Mouse (Mus musculus) midbrain, embryonic 16.5 days (tissue): ENCODE data around the gene Fpgs. TPM values are rescaled to one million over a fixed set of nuclear protein-coding genes. Genes with fewer than 3 reads are reported as not detected.

Experiments used
- ATAC-seq: fragments of 200-750 bp; cut with Nextera tagmentation; 2 replicates; pipeline ENCODE4 v1.8.0; 2017; ENCODE audit warnings: moderate TSS enrichment
- H3K27ac ChIP-seq: fragments of 300-500 bp; sonication (generic); 2 replicates; pipeline ENCODE4 v1.5.1; 2014; ENCODE audit warnings: mild to moderate bottlenecking, low read length, mixed read lengths
- H3K27me3 ChIP-seq: fragments of 300-500 bp; sonication (generic); 2 replicates; pipeline ENCODE4 v1.6.1; 2014; ENCODE audit warnings: low read depth, low read length, mixed read lengths; ENCODE audit not compliant: control insufficient read depth, insufficient read depth
- H3K36me3 ChIP-seq: fragments of 300-500 bp; sonication (generic); 2 replicates; pipeline ENCODE4 v1.6.1; 2014; ENCODE audit warnings: mild to moderate bottlenecking, low read length, moderate library complexity, mixed read lengths; ENCODE audit not compliant: control insufficient read depth, insufficient read depth
- H3K4me1 ChIP-seq: fragments of 300-500 bp; sonication (generic); 2 replicates; pipeline ENCODE4 v1.6.1; 2014; ENCODE audit warnings: mild to moderate bottlenecking, low read length, mixed read lengths; ENCODE audit not compliant: control insufficient read depth, insufficient read depth
- H3K4me2 ChIP-seq: fragments of 300-500 bp; sonication (generic); 2 replicates; pipeline ENCODE4 v1.6.1; 2014; ENCODE audit warnings: mild to moderate bottlenecking, low read length, mixed read lengths
- H3K4me3 ChIP-seq: fragments of 300-500 bp; sonication (generic); 2 replicates; pipeline ENCODE4 v1.5.1; 2014; ENCODE audit warnings: low read depth, mild to moderate bottlenecking, low read length, moderate library complexity, mixed read lengths
- H3K9ac ChIP-seq: fragments of 300-500 bp; sonication (generic); 2 replicates; pipeline ENCODE4 v1.6.1; 2014; ENCODE audit warnings: low read depth, low read length, mixed read lengths
- H3K9me3 ChIP-seq: fragments of 300-500 bp; sonication (generic); replicated peaks from 2 replicates; pipeline ENCODE4 v1.6.1; 2014; ENCODE audit warnings: mild to moderate bottlenecking, low read length, mixed read lengths; ENCODE audit not compliant: control insufficient read depth, poor library complexity, severe bottlenecking
- WGBS: fragments of 180-500 bp; shearing (Covaris S2); extraction: QIAGEN DNeasy Blood & Tissue Kit; methylation state at CpG from one replicate; pipeline ENCODE4 v1.1.7; 2014; 5-methylcytosine and 5-hydroxymethylcytosine counted together
- polyA plus RNA-seq: library from polyadenylated mRNA; unstranded; fragments of >200 nt; fragmentation: Nextera tagmentation; extraction: Ambion mirVana; gene quantifications from 2 replicates; pipeline ENCODE4 v1.2.1, GENCODE M21; 2015

Gene Fpgs
- polyA plus RNA-seq, 1 experiment from 2014 or later, result 23.5 TPM

DNA sequence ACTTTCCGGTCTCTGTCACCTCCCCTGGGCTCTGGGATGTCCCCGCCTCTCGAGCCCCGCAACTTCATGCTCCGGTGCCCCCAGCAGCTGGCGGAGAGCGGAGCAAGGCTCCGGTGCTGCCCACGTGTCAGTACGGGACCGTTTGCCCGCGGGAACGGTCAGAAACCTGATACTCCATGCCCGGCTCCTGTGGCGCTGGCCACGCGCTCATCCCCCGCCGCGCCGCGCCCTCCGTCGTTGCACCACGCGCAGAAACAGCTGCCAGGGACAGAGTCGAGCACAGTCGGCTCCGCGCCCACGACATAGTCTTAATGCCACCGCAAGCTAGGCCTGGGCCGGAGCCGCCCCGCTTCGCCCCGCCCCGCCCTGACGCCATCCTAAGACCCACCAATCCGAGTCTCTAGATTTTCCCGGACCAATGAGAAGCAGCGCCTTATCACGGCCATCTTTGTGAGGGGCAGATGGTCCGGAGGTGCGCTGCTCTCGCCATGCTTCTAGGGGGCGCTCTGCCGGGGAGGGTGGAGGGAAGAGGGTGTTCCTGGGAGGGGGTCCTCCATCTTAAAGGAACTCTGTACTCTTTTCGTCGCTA, 10.0 kb downstream of the Fpgs start:
- Histone ChIP-seq H3K27ac (peak overlapping the region; percentile 82), H3K4me3 (peak overlapping the region; percentile 81), H3K9ac (peak overlapping the region; percentile 93), H3K36me3 (no peaks in the 10 kb centered on the region), H3K27me3 (no peaks in the 10 kb centered on the region), H3K4me1 (peaks cover 7% of the 10 kb centered on the region), H3K4me2 (peak overlapping the region; percentile 82), H3K9me3 (no peaks in the 10 kb centered on the region)
- ATAC-seq, result peak; percentile 98
- under 1% methylated on average over 51 of the region's 51 CpGs for WGBS

DNA sequence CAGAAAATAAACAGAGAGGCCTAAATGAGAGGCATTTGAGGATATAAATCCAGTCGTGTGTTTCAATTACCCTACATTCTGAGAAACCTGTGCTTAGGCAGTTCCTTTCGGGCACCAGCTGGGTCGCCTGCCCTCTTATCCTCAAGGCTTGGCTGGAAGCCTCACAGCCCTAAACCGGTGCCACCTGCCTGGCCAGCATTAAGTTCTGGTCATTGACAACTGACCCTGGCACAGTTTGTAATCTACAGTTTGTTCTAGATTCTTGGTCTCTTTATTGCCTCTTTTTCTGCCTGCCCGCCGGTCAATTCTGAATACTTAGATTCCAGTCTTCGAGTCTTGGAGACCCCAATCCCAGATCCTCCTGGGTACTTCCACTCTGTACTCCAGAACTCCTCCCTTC, 10.7 kb downstream of the Fpgs start:
- peaks cover 7% of the 10 kb centered on the region for H3K4me1 ChIP-seq
- H3K9ac ChIP-seq, result peak overlapping the region; percentile 93
- no peaks in the 10 kb centered on the region for H3K27me3 ChIP-seq
- H3K36me3 ChIP-seq, result no peaks in the 10 kb centered on the region
- 18% methylated on average over 7 of the region's 7 CpGs for WGBS
- peak overlapping the region; percentile 81 for H3K4me3 ChIP-seq
- H3K27ac ChIP-seq, result 0 out of 2 replicates have a peak overlapping the region, but pooled peaks have one; percentile 82
- H3K4me2 ChIP-seq, result peak overlapping the region; percentile 82
- no peak for ATAC-seq
- H3K9me3 ChIP-seq, result no peaks in the 10 kb centered on the region

DNA sequence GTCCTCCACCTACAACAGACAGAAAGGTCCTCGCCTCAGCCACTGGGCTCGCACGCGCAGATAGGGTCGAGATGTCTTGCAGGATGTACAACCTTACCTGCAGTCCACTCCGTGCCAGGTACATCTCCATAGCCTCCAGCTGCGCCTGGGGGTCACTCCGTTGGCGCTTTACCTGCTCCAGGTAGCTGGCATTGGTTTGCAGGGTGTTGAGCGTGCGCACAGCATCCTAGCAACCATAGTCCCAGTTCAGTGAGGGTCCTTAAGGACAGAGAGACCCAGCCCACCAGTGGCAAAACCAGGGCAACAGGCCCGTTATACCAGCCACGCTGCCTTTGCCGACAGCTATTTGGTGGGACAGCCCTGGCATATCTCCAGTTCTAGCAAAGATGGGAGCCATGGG, 11.4 kb downstream of the Fpgs start:
- no peak overlapping the region for H3K4me2 ChIP-seq
- no peak overlapping the region for H3K4me3 ChIP-seq
- no peak for ATAC-seq
- H3K36me3 ChIP-seq, result peaks cover 4% of the 10 kb centered on the region; the same call in 1 of the 2 replicates
- H3K4me1 ChIP-seq, result peaks cover 7% of the 10 kb centered on the region
- no peaks in the 10 kb centered on the region for H3K9me3 ChIP-seq
- H3K27me3 ChIP-seq, result no peaks in the 10 kb centered on the region
- H3K27ac ChIP-seq, result no peak overlapping the region
- H3K9ac ChIP-seq, result no peak overlapping the region
- WGBS, result 96% methylated on average over 14 of the region's 14 CpGs

DNA sequence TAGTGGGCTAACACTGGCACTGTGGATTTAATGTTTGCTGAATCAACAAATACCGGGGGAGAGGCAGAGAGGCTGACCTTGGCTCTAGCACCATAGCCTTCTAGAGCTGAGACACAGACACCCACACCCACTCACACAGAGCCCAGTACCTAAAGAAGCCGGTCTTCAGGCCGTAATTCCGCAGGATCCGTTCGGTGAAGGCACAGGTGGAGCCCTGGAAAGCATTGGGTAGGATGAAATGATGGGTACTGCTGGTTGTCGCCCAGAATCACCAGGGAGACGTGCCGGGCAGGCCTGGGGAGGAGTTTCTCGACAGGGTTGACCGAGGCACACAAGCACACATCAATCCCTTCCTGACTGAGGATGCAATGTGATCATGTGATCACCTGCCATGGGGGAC, 12.9 kb downstream of the Fpgs start:
- Histone ChIP-seq H3K27me3 (no peaks in the 10 kb centered on the region), H3K4me3 (no peak overlapping the region), H3K36me3 (peaks cover 19% of the 10 kb centered on the region), H3K4me1 (peaks cover 7% of the 10 kb centered on the region), H3K4me2 (no peak overlapping the region), H3K9me3 (no peaks in the 10 kb centered on the region), H3K27ac (no peak overlapping the region), H3K9ac (no peak overlapping the region)
- WGBS, result 90% methylated on average over 11 of the region's 11 CpGs
- ATAC-seq, result no peak

DNA sequence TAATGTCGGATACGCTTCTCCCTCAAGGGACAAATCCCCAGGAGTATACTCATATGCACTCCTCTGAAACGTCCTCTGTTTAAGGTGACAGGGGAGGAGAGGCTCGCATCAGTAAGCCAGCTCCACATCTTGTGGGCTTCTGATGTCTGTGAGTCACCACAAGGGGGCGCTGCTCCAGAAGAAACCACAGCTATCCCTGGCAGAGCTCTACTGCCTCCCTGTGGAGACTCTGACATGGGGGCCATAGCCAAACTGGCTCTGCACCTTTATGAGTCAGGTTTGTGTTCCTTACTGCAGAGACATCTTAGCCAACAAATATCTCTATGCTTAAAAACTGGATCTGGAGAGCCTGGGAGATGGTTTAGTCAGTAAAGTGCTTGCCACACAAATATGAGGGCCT, 14.5 kb downstream of the Fpgs start:
- Histone ChIP-seq H3K36me3 (peaks cover 34% of the 10 kb centered on the region), H3K9ac (no peak overlapping the region), H3K4me1 (peaks cover 7% of the 10 kb centered on the region), H3K4me2 (no peak overlapping the region), H3K27ac (no peak overlapping the region), H3K4me3 (no peak overlapping the region), H3K27me3 (no peaks in the 10 kb centered on the region), H3K9me3 (no peaks in the 10 kb centered on the region)
- WGBS, result 20% methylated on average over 5 of the region's 5 CpGs
- ATAC-seq, result no peak

DNA sequence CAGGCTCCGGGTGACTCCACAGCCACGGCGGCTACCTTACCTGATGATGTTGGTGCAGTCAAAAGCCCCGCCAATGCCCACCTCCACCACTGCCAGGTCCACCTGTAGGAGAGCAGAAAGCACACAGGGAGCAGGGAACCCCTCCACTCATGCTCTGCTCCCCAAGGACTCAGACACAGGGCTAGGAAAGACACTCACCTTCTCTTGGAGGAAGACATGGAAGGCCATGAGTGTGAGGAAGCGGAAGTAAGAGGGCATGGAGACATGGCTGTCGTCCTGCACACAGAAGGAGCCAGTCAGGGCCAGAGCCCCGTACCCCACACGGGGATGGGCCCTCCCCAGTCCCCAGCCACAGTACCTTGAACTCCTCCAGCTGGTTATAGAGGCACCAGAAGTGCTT, 16.4 kb downstream of the Fpgs start:
- H3K9ac ChIP-seq, result no peak overlapping the region
- ATAC-seq, result no peak
- WGBS, result 96% methylated on average over 8 of the region's 8 CpGs
- H3K36me3 ChIP-seq, result peaks cover 41% of the 10 kb centered on the region
- H3K4me3 ChIP-seq, result no peak overlapping the region
- H3K9me3 ChIP-seq, result no peaks in the 10 kb centered on the region
- H3K27me3 ChIP-seq, result no peaks in the 10 kb centered on the region
- no peak overlapping the region for H3K4me2 ChIP-seq
- no peaks in the 10 kb centered on the region for H3K4me1 ChIP-seq
- H3K27ac ChIP-seq, result no peak overlapping the region

DNA sequence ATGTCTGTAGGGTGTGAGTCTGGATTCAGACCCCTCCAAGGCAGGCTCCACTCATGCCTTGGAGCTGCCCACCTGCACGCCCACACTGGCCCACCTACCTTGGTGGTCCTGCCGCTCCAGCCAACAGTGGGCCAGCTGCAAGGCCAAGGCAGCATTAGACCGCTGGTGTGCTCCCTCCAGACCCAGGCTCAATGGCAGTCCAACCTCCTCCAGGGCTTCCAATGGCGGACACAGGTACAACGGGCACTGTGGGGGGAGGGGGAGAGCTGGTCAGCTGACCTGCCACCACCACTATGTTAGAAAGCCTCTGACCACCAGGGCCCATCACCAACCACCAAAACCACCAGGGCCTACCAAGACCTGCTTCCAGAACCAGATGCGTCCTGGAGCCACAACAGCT, 17.3 kb downstream of the Fpgs start:
- Histone ChIP-seq H3K27me3 (no peaks in the 10 kb centered on the region), H3K9me3 (no peaks in the 10 kb centered on the region), H3K4me1 (no peaks in the 10 kb centered on the region), H3K36me3 (peaks cover 41% of the 10 kb centered on the region), H3K4me2 (no peak overlapping the region), H3K9ac (no peak overlapping the region), H3K4me3 (no peak overlapping the region), H3K27ac (no peak overlapping the region)
- 97% methylated on average over 4 of the region's 6 CpGs for WGBS
- no peak for ATAC-seq

DNA sequence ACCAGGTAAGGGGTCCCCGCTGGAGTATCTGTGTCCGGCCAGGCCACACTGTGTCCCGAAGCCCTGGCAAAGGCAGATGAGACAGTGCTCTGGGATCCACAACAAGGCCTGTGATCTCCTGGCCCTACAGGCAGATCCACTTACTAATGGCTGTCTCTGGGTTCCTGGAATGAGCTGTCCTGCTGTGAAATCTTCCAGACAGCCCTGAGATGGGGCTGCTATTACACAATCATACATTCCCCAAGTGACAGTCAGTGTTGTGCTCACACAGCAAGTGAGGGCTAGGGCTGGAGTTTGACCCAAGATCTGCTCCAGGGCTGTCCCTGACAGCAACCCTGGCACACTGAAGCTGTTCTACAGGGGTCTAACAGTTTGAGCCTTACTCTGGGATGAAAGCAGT, 18.1 kb downstream of the Fpgs start:
- no peaks in the 10 kb centered on the region for H3K4me1 ChIP-seq
- no peak overlapping the region for H3K27ac ChIP-seq
- WGBS, result 99% methylated on average over 3 of the region's 3 CpGs
- H3K9ac ChIP-seq, result no peak overlapping the region
- no peak for ATAC-seq
- no peaks in the 10 kb centered on the region for H3K9me3 ChIP-seq
- H3K36me3 ChIP-seq, result peaks cover 41% of the 10 kb centered on the region
- H3K4me3 ChIP-seq, result no peak overlapping the region
- no peak overlapping the region for H3K4me2 ChIP-seq
- H3K27me3 ChIP-seq, result no peaks in the 10 kb centered on the region

DNA sequence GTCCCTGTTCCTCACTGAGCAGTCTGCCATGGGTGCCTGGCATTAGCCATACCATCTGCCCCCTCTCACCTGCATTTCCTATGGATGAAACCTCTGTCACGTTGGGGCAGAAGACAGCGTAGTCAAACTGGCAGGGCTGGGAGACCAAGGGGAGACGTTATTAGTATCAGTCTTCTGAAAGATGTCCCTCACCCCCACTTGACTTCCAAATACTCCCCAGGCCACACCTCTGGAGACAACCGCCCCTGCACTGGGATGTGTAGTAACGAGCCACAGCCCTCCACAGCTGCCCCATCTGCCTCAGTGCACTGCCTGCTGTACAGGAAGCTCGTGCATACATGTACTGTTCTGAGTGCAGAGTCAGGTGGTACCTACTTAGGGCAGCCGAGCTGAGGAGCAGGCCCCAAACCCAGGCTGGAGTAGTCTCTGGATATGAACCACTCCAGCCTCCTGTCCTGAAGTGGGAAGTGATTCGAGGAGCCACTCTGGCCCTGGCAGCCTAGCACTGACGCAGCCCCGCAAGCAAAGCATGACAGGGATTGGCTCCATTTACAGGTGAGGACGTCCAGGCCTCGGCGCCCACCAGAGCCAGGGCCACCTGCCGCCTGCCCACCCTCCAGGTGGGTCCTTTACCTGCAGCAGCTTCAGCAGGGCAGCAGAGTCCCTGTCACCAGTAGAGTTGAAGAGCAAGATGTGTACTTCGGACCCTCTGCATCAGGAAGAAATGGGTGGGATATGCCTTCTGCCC, 19.1 kb downstream of the Fpgs start:
- WGBS, result 95% methylated on average over 15 of the region's 15 CpGs
- Histone ChIP-seq H3K27ac (no peak overlapping the region), H3K36me3 (peaks cover 41% of the 10 kb centered on the region), H3K4me2 (no peak overlapping the region), H3K27me3 (no peaks in the 10 kb centered on the region), H3K9me3 (no peaks in the 10 kb centered on the region), H3K9ac (no peak overlapping the region), H3K4me1 (no peaks in the 10 kb centered on the region), H3K4me3 (no peak overlapping the region)
- ATAC-seq, result no peak
